Mouse (Mus musculus) liver, embryonic 11.5 days (tissue): Measurements from ENCODE around the gene Zmym4. TPM values are rescaled to one million over a fixed set of nuclear protein-coding genes. Genes with fewer than 3 reads are reported as not detected.
A peak's percentile ranks its signal among the peaks of the same experiment; 100 is the strongest.

Experiments
- ATAC-seq: fragments of 200-750 bp; cut with Nextera tagmentation; replicated peaks from 2 replicates; pipeline ENCODE4 v1.8.0; 2017; ENCODE audit warnings: moderate number of reproducible peaks, mild to moderate bottlenecking, moderate TSS enrichment, moderate library complexity; ENCODE audit not compliant: low FRiP score
- DNase-seq: peaks from one replicate; pipeline ENCODE4 v3.0.0-alpha.2; 2017; ENCODE audit warnings: low spot score
- H3K27ac ChIP-seq: fragments of 300-500 bp; sonication (generic); 2 replicates; pipeline ENCODE4 v1.5.1; 2014; ENCODE audit warnings: mild to moderate bottlenecking, low read depth, low read length, control low read depth
- H3K27me3 ChIP-seq: fragments of 300-500 bp; sonication (generic); replicated peaks from 2 replicates; pipeline ENCODE4 v1.6.1; 2014; ENCODE audit warnings: low read length, mixed read lengths; ENCODE audit not compliant: control insufficient read depth, insufficient read depth
- H3K36me3 ChIP-seq: fragments of 300-500 bp; sonication (generic); 2 replicates; pipeline ENCODE4 v1.6.1; 2014; ENCODE audit warnings: mild to moderate bottlenecking, low read length, moderate library complexity, mixed read lengths; ENCODE audit not compliant: control insufficient read depth, insufficient read depth
- H3K4me1 ChIP-seq: fragments of 300-500 bp; sonication (generic); replicated peaks from 2 replicates; pipeline ENCODE4 v1.6.1; 2014; ENCODE audit warnings: low read length, mixed read lengths; ENCODE audit not compliant: control insufficient read depth, insufficient read depth
- H3K4me2 ChIP-seq: fragments of 300-500 bp; sonication (generic); 2 replicates; pipeline ENCODE4 v1.6.1; 2014; ENCODE audit warnings: mild to moderate bottlenecking, control low read depth, moderate library complexity
- H3K4me3 ChIP-seq: fragments of 300-500 bp; sonication (generic); 2 replicates; pipeline ENCODE4 v1.5.1; 2014; ENCODE audit warnings: low read depth, low read length, control low read depth
- H3K9ac ChIP-seq: fragments of 300-500 bp; sonication (generic); 2 replicates; pipeline ENCODE4 v1.6.1; 2014; ENCODE audit warnings: low read depth, low read length, control low read depth
- H3K9me3 ChIP-seq: fragments of 300-500 bp; sonication (generic); 2 replicates; pipeline ENCODE4 v1.6.1; 2016; ENCODE audit warnings: low read length, inconsistent platforms, mixed read lengths; ENCODE audit not compliant: control insufficient read depth
- WGBS: fragments of 180-500 bp; shearing (Covaris S2); extraction: QIAGEN DNeasy Blood & Tissue Kit; methylation state at CpG from one replicate; pipeline ENCODE4 v1.1.7; 2014; 5-methylcytosine and 5-hydroxymethylcytosine counted together
- polyA plus RNA-seq: library from polyadenylated mRNA; unstranded; fragments of >200 nt; fragmentation: Nextera tagmentation; extraction: Ambion mirVana; gene quantifications from 2 replicates; pipeline ENCODE4 v1.2.1, GENCODE M21; 2014

The Zmym4 gene
- polyA plus RNA-seq, 1 experiment from 2014 or later: 13.6 TPM

- no peak overlapping the region for H3K27ac ChIP-seq
- H3K4me2 ChIP-seq: no peak overlapping the region
- no peaks in the 10 kb centered on the region for H3K4me1 ChIP-seq
- H3K27me3 ChIP-seq: no peaks in the 10 kb centered on the region
- ATAC-seq (no peak), DNase-seq (no peak)
- H3K9ac ChIP-seq: no peak overlapping the region
- H3K36me3 ChIP-seq: peaks cover 16% of the 10 kb centered on the region
- 79% methylated on average over 5 of the region's 5 CpGs for WGBS
- no peak overlapping the region for H3K4me3 ChIP-seq
- no peaks in the 10 kb centered on the region for H3K9me3 ChIP-seq
These were observed 88.2 kb downstream of the Zmym4 start for GRCm38 (mm10) chr4:126879560-126880275.

DNA sequence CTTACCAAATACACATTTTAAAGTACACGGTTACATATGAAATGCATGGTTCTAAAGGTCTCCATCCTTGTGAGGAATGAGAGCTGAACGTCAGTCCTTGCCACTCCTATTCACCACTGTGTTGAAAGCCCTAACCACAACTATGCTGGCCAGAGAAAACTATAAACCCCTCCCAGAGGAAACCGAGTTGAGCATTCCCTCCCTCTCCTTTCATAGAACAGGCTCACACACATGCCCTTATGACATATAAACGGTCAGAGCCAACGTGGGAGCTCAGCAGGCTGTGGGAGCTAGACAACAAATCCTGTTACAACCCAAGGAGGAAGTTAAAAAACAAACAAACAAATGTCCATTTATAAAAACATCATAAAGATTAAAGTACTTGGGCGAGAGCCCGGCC is 95.2 kb downstream of the Zmym4 start:
- Histone ChIP-seq H3K9ac (no peak overlapping the region), H3K4me1 (no peaks in the 10 kb centered on the region), H3K4me3 (no peak overlapping the region), H3K36me3 (peaks cover 10% of the 10 kb centered on the region; the same call in 1 of the 2 replicates), H3K9me3 (no peaks in the 10 kb centered on the region), H3K27ac (no peak overlapping the region), H3K27me3 (no peaks in the 10 kb centered on the region), H3K4me2 (no peak overlapping the region)
- 78% methylated on average over 7 of the region's 7 CpGs for WGBS
- DNase-seq (no peak), ATAC-seq (no peak)

DNA sequence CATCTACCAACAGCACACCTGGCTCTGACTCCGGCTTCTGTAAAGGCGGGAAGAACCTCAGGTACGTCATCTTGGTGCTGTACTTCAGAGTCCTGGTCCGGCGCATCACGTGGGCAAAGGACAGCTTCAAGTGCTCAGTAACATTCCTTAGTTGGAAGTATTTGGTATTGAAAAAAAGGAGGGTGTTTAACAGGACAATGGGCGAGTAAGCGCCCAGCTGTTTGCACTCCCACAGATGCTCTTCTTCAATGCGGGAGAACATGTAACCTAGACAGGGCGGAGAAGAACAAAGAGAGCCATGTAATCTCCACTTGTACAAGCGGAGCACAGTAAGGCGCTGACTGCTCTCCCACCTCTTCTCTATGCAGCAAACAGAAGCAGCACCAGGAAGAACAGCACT is 99.2 kb downstream of the Zmym4 start:
- no peak for ATAC-seq
- no peak for DNase-seq
- H3K4me2 ChIP-seq: no peak overlapping the region
- no peak overlapping the region for H3K27ac ChIP-seq
- H3K9me3 ChIP-seq: no peaks in the 10 kb centered on the region
- no peak overlapping the region for H3K4me3 ChIP-seq
- H3K36me3 ChIP-seq: peaks cover 19% of the 10 kb centered on the region
- no peak overlapping the region for H3K9ac ChIP-seq
- H3K4me1 ChIP-seq: no peaks in the 10 kb centered on the region
- 94% methylated on average over 12 of the region's 12 CpGs for WGBS
- H3K27me3 ChIP-seq: no peaks in the 10 kb centered on the region

DNA sequence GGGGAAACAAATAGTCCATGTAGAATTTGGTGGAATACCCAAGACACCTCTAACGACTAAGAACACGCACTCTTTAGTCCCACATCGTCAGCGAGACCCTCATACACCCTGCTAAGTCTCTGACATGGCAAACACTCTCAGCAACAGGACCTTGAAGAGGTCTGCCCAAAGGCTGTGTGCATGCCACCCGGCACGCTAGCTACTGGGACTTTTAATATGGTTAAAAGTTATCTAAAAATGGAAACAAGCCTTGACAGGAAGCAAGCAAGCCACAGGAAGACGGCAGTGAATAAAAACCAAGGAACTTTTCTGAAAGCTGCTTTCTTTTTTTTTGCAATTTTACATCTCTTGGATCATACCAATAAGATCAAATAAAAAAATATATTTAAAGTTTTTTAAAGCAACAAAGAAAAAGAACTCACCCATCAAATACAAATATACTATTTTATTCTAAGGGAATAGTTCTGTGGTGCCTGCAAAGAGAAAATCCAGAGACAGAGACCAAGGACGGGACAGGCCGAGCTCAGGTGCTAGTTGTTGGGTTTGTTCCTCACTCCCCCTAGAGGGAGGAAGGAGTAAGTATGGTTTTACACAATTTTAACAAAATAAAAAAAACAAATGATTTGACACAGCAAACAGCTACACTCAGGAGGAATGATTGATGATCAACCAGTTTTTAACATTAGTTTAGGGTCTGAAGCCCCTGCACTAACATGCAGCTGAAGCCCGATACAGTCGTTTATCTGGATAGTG is 106.2 kb downstream of the Zmym4 start:
- no peak overlapping the region for H3K27ac ChIP-seq
- WGBS: 72% methylated on average over 11 of the region's 11 CpGs

GRCm38 (mm10) chr4:126860268-126860986 is 107.5 kb downstream of the Zmym4 start:
- no peaks in the 10 kb centered on the region for H3K4me1 ChIP-seq
- no peak overlapping the region for H3K9ac ChIP-seq
- DNase-seq (no peak), ATAC-seq (no peak)
- no peaks in the 10 kb centered on the region for H3K9me3 ChIP-seq
- H3K4me2 ChIP-seq: no peak overlapping the region
- no peaks in the 10 kb centered on the region for H3K27me3 ChIP-seq
- 88% methylated on average over 9 of the region's 9 CpGs for WGBS
- no peak overlapping the region for H3K27ac ChIP-seq
- no peak overlapping the region for H3K4me3 ChIP-seq
- H3K36me3 ChIP-seq: peaks cover 13% of the 10 kb centered on the region

More for the DNA sequence above, 106.2 kb downstream of the Zmym4 start:
- ATAC-seq (no peak), DNase-seq (no peak)
- peaks cover 18% of the 10 kb centered on the region for H3K36me3 ChIP-seq
- H3K9ac ChIP-seq: no peak overlapping the region
- H3K27me3 ChIP-seq: no peaks in the 10 kb centered on the region
- H3K4me2 ChIP-seq: no peak overlapping the region
- H3K4me3 ChIP-seq: no peak overlapping the region
- no peaks in the 10 kb centered on the region for H3K9me3 ChIP-seq
- H3K4me1 ChIP-seq: no peaks in the 10 kb centered on the region

DNA sequence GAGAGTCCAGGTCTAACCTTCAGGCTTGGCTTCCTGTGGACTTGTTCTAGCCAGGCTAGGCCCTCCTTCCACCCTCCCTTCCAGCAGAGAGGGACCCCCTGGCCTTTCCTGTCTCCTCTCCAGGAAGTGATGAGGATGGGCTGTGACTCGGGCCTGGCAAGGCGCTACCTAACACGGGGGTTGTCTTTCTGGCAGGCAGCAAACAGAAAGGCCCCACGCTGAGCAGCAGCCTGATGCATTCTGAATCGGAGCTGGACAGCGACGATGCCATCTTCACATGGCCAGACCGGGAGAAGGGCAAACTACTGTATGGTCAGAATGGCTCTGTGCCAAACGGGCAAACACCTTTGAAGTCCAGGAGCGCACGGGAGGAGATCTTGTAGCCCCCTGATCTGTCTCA is 115.0 kb downstream of the Zmym4 start:
- 73% methylated on average over 11 of the region's 11 CpGs for WGBS
- H3K4me2 ChIP-seq: no peak overlapping the region
- 0 out of 2 replicates have a peak, but pooled peaks have one; percentile 9 for ATAC-seq
- DNase-seq: no peak
- no peak overlapping the region for H3K9ac ChIP-seq
- H3K4me3 ChIP-seq: no peak overlapping the region
- H3K4me1 ChIP-seq: no peaks in the 10 kb centered on the region
- H3K27me3 ChIP-seq: no peaks in the 10 kb centered on the region
- no peaks in the 10 kb centered on the region for H3K9me3 ChIP-seq
- no peaks in the 10 kb centered on the region; the same call in 1 of the 2 replicates for H3K36me3 ChIP-seq
- no peak overlapping the region for H3K27ac ChIP-seq

- no peak for ATAC-seq
- no peak overlapping the region for H3K4me2 ChIP-seq
- no peak for DNase-seq
- WGBS: 63% methylated on average over 4 of the region's 4 CpGs
- H3K9me3 ChIP-seq: no peaks in the 10 kb centered on the region
- H3K27me3 ChIP-seq: no peaks in the 10 kb centered on the region
- no peaks in the 10 kb centered on the region for H3K4me1 ChIP-seq
- no peak overlapping the region for H3K4me3 ChIP-seq
- H3K9ac ChIP-seq: no peak overlapping the region
- peaks cover 2% of the 10 kb centered on the region; the same call in 1 of the 2 replicates for H3K36me3 ChIP-seq
- H3K27ac ChIP-seq: no peak overlapping the region
These were observed 117.2 kb downstream of the Zmym4 start for GRCm38 (mm10) chr4:126850778-126851080.

DNA sequence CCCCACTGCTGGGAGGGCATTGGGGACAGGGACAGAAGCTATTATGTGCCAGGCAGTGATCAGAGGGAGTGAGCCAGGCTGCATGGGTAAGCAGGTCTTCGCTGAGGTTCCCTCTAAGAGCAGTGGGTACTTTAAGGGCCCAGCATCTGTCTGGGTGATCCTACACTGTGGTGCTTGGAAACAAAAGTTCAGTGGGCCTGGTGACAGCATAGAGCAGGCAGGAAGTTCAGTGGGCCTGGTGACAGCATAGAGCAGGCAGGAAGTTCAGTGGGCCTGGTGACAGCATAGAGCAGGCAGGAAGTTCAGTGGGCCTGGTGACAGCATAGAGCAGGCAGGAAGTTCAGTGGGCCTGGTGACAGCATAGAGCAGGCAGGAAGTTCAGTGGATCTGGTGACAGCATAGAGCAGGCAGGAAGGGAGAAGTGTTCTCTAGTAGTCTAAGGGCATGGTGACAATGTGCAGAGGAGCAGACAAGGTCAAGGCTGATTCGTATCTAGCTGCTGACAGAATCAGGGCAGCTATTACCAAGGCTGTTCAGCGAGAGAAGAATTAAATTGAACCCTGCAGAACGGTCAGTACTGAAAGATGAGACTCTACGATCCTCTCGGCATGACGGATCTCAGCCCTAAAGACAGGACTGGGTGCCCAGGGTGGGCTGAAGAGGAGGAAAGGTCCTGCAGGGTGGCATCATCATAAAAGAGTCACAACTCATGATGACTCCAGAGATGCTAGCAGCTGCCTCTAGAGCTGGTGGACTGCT is 117.7 kb downstream of the Zmym4 start:
- 78% methylated on average over 7 of the region's 7 CpGs for WGBS
- no peak for DNase-seq
- no peak overlapping the region for H3K27ac ChIP-seq
- H3K4me2 ChIP-seq: no peak overlapping the region
- H3K27me3 ChIP-seq: no peaks in the 10 kb centered on the region
- no peak for ATAC-seq
- no peak overlapping the region for H3K4me3 ChIP-seq
- H3K9me3 ChIP-seq: no peaks in the 10 kb centered on the region
- H3K4me1 ChIP-seq: no peaks in the 10 kb centered on the region
- no peak overlapping the region for H3K9ac ChIP-seq
- peaks cover 2% of the 10 kb centered on the region; the same call in 1 of the 2 replicates for H3K36me3 ChIP-seq
